Mouse (Mus musculus): ENCODE results near the gene Kif11.

DNA sequence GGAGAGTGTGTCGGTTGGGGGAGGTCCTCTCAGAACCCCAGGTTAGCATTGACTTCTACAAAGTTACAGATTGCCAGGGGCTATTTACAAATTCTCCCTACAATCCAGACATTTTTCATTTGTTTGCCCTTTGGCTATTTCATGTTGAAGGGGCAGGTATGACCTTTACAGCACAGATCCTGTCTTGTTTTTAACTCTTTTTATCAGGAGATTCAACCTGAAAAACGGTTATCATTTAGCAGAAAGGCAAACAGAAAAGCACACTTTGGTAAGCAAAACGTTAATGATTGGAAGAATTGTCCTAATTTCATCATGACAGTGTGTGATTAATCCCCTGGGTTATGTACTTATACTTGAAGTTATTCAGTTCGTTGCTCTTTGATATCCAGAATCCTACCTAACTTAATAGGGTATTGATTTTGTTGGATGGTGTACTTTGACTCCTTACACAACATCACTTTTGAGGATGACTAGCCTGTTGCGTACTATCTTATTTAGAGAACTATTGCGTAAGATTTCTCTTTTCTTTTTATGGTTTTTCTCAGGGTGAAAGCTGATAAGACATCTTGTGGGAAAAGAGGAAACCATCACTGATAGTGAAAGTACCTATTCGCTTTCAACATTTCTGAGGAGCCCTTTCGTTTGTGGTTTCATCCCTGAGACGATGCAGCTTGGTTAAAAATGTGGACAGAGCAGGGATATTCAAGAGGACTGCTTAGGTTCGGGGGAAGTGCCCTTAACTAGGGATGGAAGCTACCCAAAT, 66.5 kb downstream of the Kif11 start:
- TF ChIP-seq CTCF (IDR thresholded peaks at IDR 0.05; ENCODE audit: control insufficient read depth, insufficient read depth, low read length) (no peak), POLR2A (IDR thresholded peaks at IDR 0.05; ENCODE audit: borderline replicate concordance, control insufficient read depth, low read depth, low read length) (no peak)

Measured in bone marrow, adult 2 months (tissue).